ENCODE assay signal across 25 mouse cellular contexts in genomic region chr9:75660917-75661316, GRCm38 (mm10). TPM values are rescaled to one million over a fixed set of nuclear protein-coding genes. Genes with fewer than 3 reads are reported as not detected.
DNase-seq lines count a peak whose midpoint lies in the region; ATAC-seq and TF ChIP-seq lines count a peak whose summit lies in the region.
"Had no signal": no experiment of that assay in that cellular context is flagged by ENCODE, and none has a peak within 500 bp of the region (broad histone marks: within the 10 kb centered on the region; RNA-seq: fewer than 3 reads in every experiment).

No protein-coding gene starts in this region.

- H3K27me3 ChIP-seq in midbrain, embryonic 13.5 days = no peaks in the 10 kb centered on the region
- H3K27me3 ChIP-seq: limb, embryonic 13.5 days; liver, embryonic 12.5 days; midbrain, embryonic 12.5 days had no signal

- no peak overlapping the region for H3K9ac ChIP-seq in midbrain, embryonic 13.5 days (replicated peaks)
- H3K9ac ChIP-seq: limb, embryonic 13.5 days; liver, embryonic 12.5 days; midbrain, embryonic 12.5 days had no signal

- H3K4me3 ChIP-seq in left cerebral cortex, adult 2 months = no peak overlapping the region
- H3K4me3 ChIP-seq in midbrain, embryonic 13.5 days (replicated peaks) = no peak overlapping the region
- H3K4me3 ChIP-seq: forebrain, embryonic 10.5 days; limb, embryonic 13.5 days; liver, embryonic 12.5 days; midbrain, embryonic 12.5 days had no signal

- 93% methylated on average over 8 of the region's 8 CpGs for WGBS in midbrain, embryonic 13.5 days

- no peak overlapping the region; the same call in 1 of the 2 replicates for H3K27ac ChIP-seq in left cerebral cortex, adult 2 months
- no peak overlapping the region for H3K27ac ChIP-seq in midbrain, embryonic 13.5 days
- H3K27ac ChIP-seq: forebrain, embryonic 10.5 days; limb, embryonic 13.5 days; liver, embryonic 12.5 days; midbrain, embryonic 12.5 days had no signal

- TF ChIP-seq CTCF in left cerebral cortex, adult 2 months (IDR thresholded peaks at IDR 0.05) = no peak

- DNase-seq in layer of hippocampus, adult 11-12 months (ENCODE audit: low spot score) = peak; percentile 30
- DNase-seq in layer of hippocampus, postnatal 36 days = no peak
- DNase-seq in brain, adult 2 months (ENCODE audit: low read depth, low spot score) = peak; percentile 89
- peak; percentile 27 to 49 for DNase-seq in left cerebral cortex, adult 2 months (ENCODE audit: extremely low spot score in 1 of 2, low spot score in 2 of 2)
- peak; percentile 43 for DNase-seq in right cerebral cortex, postnatal 14 days
- DNase-seq in kidney, postnatal 10 days = no peak
- DNase-seq in MN1 (ENCODE audit: low spot score) = no peak
- DNase-seq: cerebellum, adult 11-12 months; cerebellum, postnatal 14 days; kidney, postnatal 4 days; lung, adult 18-20 months; lung, postnatal 10 days had no signal

- no peaks in the 10 kb centered on the region for H3K4me1 ChIP-seq in midbrain, embryonic 13.5 days (replicated peaks)
- H3K4me1 ChIP-seq: forebrain, embryonic 10.5 days; limb, embryonic 13.5 days; liver, embryonic 12.5 days; midbrain, embryonic 12.5 days had no signal

- ATAC-seq in midbrain, embryonic 13.5 days = no peak
- ATAC-seq: forebrain, embryonic 16.5 days; hindbrain, embryonic 16.5 days; intestine, embryonic 16.5 days; liver, embryonic 12.5 days had no signal

- intact Hi-C loops in left cerebral cortex, adult 2 months (cut with DNase I) = loop anchor here (2.0 kb wide), 1 partner anchor 16 kb away; no protein-coding TSS in a partner anchor

- H3K4me2 ChIP-seq in midbrain, embryonic 13.5 days (replicated peaks) = no peak overlapping the region
- H3K4me2 ChIP-seq: heart, embryonic 11.5 days; limb, embryonic 13.5 days; liver, embryonic 12.5 days; midbrain, embryonic 12.5 days had no signal

- H3K9me3 ChIP-seq in midbrain, embryonic 13.5 days = no peaks in the 10 kb centered on the region
- H3K9me3 ChIP-seq: forebrain, embryonic 10.5 days; limb, embryonic 13.5 days; liver, embryonic 12.5 days had no signal

- H3K36me3 ChIP-seq in midbrain, embryonic 13.5 days = peaks cover 74% of the 10 kb centered on the region
- H3K36me3 ChIP-seq: limb, embryonic 13.5 days; liver, embryonic 12.5 days had no signal

RNA-seq across cellular contexts. Expression of gene Scg3, which starts 22.9 kb away (rescaled TPM):
- 100 to 1,000 TPM; 279 to 282 TPM for total RNA-seq in layer of hippocampus, postnatal 36 days (2021)
- total RNA-seq in left cerebral cortex, adult 2 months (2021) = 100 to 1,000 TPM; 268 to 282 TPM
- 123 and 139 TPM in 2 replicates for polyA plus RNA-seq in midbrain, embryonic 13.5 days (2015; fragmentation: Nextera tagmentation; extraction: Ambion mirVana)
- total RNA-seq: hematopoietic stem cell, adult 5-6 weeks; megakaryocyte, adult 5-6 weeks; monocyte, adult 5-6 weeks; neutrophil, adult 5-6 weeks had no signal

RNA-seq across cellular contexts. Expression of gene Lysmd2, which starts 35.4 kb away (rescaled TPM):
- total RNA-seq in layer of hippocampus, postnatal 36 days (2021) = 10 to 100 TPM; 61.8 to 65.8 TPM
- total RNA-seq in left cerebral cortex, adult 2 months (2021) = 10 to 100 TPM; 61.4 to 69.1 TPM
- 17.9 and 18.3 TPM in 2 replicates for polyA plus RNA-seq in midbrain, embryonic 13.5 days (2015; fragmentation: Nextera tagmentation; extraction: Ambion mirVana)

RNA-seq across cellular contexts. Expression of gene Tmod2, which starts 49.8 kb away (rescaled TPM):
- total RNA-seq in layer of hippocampus, postnatal 36 days (2021) = 100 to 1,000 TPM; 370 to 392 TPM
- total RNA-seq in left cerebral cortex, adult 2 months (2021) = 100 to 1,000 TPM; 354 to 358 TPM
- 190 and 217 TPM in 2 replicates for polyA plus RNA-seq in midbrain, embryonic 13.5 days (2015; fragmentation: Nextera tagmentation; extraction: Ambion mirVana)
- total RNA-seq: hematopoietic stem cell, adult 5-6 weeks; megakaryocyte, adult 5-6 weeks had no signal

Comparison
In these comparisons a context has a peak if more than half of its experiments do, and no peak if none do; other contexts are left out.
1. DNase-seq: peak in layer of hippocampus, adult 11-12 months (single experiment), brain, adult 2 months (single experiment), left cerebral cortex, adult 2 months (2 of 2) and right cerebral cortex, postnatal 14 days (single experiment); none in layer of hippocampus, postnatal 36 days (0 of 2), kidney, postnatal 10 days (single experiment) and MN1 (single experiment).